Mouse (Mus musculus) left cerebral cortex, adult 18-20 months (tissue): Measurements from ENCODE around the gene Rpap2. TPM values are rescaled to one million over a fixed set of nuclear protein-coding genes. Genes with fewer than 3 reads are reported as not detected.

Source experiments
- DNase-seq, 2 experiments: peaks; one replicate each; pipeline ENCODE4 v3.0.0; 2021 to 2022; ENCODE audit warnings: low spot score in 2 of 2, mixed read lengths in 1 of 2
- total RNA-seq, 2 experiments: library from RNA; stranded (reverse); gene quantifications; 2 replicates each; pipeline ENCODE4 v1.2.3; 2021

Gene Rpap2
- total RNA-seq, 2 experiments from 2014 or later: 22.2 to 22.3 TPM

DNA sequence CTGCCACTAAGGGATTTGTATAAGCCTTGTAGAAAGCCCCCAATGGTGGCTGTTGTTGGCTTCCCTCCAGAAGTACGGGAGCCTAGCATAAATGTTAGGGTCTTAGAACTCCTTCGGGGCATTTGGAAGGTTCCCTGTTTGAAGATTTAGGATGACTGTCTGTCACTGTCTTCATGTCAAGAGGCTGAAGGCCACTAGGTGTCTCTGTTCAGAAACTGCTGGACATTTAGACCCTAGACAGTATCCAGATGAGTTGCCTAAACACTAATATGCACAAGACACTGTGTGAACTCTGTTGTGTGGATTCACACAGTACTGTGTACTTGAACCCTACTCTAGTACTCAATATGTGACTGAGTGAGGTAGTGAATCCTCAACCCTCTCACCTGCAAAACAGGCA is 87.2 kb downstream of the Rpap2 start:
- DNase-seq: no peak

DNA sequence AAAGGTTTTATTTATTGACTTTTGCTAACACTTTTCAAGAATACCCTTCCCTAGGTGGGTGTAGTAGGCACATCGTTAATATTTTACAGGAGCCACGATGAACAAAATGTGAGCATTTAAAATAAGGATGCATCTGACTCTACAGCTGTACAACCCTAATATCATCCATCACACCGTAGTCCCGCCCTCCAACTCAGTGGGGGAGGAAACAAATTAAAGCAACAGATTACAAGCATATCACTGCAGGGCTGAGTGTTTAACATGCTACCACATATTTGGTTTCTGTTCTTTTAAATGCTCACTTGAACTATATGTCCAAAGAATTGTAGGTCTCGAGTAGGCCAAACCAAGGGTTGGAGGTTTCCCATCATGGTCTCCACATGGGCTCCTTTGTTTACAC is 90.0 kb downstream of the Rpap2 start:
- DNase-seq: no peak

DNA sequence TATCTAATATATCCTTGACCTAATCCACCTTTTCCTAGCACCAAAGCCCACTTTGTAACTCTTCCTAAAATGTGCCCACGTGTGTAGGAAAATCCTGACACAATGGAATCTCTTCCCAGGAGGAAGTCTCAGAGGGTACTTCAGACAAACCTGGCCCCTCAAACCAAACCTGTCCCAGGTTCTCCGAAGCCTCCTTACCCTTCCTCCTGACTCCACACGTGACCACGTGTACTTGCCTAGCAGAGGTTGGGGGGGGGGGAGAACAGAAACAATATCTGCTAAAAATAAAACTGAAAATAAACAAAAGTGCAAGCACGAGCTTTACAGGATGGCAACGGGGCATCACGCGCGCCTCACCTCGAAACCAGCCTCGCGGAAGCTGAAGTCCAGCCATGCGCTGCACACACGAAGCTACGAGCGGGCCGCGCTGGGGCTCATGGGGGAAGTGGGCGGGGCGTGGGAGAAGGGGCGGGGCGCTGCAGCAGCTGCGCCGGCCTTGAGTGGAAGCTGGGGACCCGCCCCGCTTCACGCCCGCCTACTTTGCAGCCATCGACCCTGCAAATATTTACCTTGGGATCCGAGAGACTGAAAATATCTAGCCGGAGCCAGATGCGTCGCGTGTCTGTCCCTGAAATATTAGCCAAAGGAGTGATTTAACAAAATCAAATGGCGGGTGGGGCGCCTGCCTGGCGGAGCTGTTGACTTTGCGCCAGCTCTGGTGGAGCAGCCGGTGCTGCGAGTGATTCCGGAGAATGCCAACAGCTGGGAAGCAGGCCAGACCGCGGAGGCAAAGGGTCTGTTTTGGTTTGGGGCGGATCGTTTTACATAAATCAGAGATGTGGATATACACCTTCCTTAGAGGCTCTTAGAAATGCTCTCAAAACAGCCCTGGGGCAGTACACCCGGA is 90.7 kb downstream of the Rpap2 start:
- DNase-seq: peak; percentile 48 to 63

DNA sequence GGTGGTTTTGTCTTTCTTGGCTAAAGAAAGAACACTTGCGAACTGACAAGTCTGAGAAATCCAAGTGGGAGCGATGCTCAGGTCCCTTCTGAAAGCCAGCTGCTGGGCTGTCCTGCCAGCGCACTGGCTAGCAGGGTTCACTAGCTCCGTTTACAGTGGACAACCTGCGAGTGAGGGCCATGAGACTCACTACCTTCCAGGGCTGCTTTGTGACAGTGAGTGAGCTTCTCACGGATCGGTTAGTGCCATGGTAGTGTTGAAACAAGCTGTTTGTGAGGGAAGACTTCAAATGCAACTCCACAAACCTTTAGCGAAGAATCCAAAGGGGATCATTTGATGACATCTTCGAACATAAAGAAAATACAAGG is 91.3 kb downstream of the Rpap2 start:
- DNase-seq: peak in 1 of 2 experiments; percentile 4

DNA sequence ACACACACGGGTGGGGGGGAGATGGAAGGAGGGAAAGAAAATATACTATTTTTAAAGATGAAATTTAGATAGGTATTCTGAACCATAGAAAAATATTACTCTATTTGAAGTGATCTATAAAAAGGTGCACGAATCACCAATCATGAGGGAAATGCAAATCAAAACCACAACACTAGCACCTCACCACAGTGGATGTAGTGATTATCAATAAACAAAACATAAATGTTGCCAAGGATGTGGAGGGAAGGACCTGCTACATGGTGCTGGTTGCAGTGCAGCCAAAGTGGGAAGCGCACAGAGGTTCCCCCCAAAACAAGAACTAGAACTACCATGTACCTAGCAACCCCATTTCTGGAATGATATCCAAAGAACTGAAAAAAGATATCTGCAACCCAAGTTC is 97.8 kb downstream of the Rpap2 start:
- no peak for DNase-seq

DNA sequence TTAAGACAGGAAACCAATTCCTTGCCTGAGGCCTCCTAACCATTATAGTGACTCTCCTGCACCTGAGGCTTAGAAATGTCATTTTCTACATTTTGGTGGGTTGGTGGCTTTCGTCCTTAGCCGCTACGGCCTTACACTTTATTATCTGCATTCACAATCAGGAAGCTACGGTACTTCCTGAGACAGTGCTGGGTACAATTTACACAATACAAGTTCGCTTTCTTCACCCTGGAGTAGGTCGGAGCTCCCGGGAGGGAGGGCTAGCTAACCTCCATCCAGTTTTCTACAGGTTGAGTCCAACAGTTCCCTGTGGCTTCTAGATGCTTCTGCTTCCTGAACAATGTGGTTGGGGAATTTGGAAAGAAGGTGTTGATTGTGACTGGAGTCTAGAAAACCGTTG is 101.7 kb downstream of the Rpap2 start:
- DNase-seq: no peak

DNA sequence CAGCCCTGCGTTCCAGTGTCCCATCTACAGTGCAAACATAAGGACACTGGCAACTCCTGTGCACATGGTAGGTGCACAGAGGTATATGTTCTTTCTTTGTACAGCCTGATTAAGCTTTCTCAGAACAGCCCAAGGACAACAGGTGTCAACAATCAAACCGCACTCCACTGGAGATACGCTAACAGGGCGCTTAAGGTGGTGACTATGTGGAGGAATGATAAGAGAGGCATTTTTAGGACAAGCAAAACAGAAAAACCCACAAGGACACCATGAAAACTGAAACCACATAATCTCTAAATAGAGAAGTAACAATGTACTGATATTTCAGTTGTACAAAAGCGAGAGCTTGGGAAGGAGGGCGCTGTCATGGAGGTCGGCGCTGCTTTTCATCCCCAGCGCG is 103.7 kb downstream of the Rpap2 start:
- no peak for DNase-seq

DNA sequence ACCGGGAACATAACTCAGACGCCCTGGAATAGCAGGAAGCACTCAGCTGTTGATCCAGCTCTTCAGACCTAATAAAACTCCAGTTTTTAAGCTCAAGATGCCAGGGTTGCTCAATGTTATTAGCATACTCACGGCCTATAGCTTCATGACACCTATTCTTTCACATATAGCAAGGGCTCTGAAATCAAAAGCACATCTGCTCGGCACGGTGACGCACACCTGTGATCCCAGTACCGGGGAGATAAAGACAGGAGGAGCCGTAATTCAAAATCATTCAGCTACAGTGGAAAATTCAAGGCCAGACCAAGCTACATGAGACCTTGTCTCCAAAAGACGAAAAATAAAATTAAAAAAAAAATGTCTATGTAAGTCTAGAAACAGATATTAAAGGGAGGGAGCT is 104.5 kb downstream of the Rpap2 start:
- no peak for DNase-seq

DNA sequence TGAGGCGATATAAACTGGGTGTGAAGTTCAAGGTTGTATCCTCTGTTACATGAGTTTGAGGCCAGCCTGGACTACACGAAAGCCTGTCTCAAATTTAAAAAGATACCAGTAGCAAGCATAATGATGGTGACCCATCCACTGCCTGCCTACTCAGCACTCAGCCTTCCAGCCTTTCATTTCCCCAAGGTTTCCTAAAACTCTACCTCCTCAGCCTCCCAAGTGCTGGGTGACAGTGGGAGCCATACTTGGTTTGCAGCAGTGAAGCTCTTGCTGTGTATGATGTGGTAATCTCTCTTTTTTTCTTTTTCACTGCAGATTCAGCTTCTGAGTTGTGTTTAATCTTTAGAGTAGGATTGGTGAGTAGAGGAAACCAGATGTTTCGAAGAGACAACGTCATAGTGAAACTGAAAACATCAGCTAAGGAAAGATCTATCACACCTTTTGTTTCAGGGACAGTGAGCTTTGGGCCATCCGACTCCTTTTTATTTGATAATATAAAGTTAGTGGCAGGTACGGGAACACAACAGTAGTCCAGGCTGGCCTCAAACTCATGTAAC is 106.1 kb downstream of the Rpap2 start:
- no peak for DNase-seq

DNA sequence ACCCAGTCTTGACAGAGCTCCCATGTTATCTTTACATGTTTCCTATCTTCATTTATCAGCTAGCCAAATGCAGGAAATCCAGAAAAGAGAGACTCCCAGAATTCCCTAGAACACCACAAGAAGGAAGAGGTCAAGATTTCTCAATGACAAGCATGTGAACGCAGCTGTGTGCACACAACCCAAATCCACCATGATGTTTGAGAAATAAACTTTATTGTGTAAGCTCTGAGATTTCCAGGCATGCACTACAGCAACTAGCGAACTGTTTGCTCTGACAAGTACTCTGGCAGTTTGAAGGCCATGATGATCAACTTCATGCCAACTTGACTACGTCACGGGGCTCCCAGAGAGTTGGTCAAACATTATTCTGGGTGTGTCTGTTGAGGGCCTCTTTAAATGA is 108.6 kb downstream of the Rpap2 start:
- DNase-seq: no peak

DNA sequence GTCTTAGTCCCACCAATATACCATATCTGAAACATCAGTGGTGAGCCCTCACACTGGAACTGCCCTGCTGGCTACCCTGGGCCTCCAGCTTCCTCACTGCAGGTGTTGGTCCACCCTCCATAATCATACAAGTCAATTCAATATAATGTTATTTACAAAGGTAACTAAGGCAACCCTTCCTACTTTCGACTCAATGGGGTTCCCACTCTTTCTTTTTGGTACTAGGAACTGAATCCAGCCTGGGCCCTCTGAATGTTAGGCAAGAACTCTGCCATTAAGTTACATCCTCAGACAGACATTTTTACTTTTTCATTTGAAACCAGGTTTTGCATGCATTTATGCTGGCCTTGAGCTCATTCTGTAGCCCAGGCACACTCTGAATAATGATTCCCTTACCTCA is 109.1 kb downstream of the Rpap2 start:
- no peak for DNase-seq

DNA sequence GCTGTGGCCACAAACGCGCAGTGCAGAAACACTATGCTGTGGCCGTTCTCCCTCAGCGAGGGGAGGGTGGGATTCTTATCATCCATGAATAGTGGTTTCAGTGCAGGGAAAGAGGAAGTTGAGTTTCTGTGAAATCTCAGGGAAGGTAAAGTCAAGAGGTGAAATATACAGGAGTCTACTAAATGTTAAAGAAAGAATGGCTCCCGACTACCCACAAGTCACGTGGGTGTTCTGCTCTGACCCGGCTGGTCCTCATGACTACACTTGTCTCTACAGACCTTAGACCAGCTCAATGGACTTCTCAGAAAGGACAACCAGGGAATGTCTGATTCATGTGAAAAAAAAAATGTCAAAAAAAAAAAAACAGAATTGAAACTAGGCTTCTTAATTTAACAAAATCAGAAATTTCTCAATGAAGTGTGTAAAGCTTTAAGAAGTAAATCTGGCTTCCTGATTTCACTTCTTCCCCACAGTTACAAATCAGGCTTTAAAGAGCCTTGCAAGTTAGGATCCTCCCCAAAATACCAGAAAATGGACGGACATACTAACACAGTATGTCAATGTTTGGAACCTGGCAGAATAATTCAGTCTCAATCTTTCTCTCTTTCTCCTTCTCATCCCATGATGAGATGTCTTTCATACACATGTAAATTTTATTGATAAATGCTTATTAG is 111.1 kb downstream of the Rpap2 start:
- DNase-seq: no peak

Other genes with a start within 250 kb of the Rpap2 start
- 10 to 100 TPM; 81.1 to 96.0 TPM for gene Ephx4, start 194.6 kb upstream of the Rpap2 start, total RNA-seq
- gene Lpcat2b, start 165.8 kb upstream of the Rpap2 start, total RNA-seq: under 1 TPM; 0.37 to 0.42 TPM
- gene Btbd8, start 159.4 kb upstream of the Rpap2 start, total RNA-seq: 100 to 1,000 TPM; 175 to 179 TPM
- under 1 TPM; 0.14 to 0.35 TPM for gene Gm42669, start 89.8 kb upstream of the Rpap2 start, total RNA-seq
- under 1 TPM; 0.53 to 0.66 TPM for gene 1700028K03Rik, start 62.7 kb upstream of the Rpap2 start, total RNA-seq
- gene Glmn, start 515 bp downstream of the Rpap2 start, total RNA-seq: 10 to 100 TPM; 18.2 to 19.6 TPM
- not detected for gene Gfi1, start 128.7 kb downstream of the Rpap2 start, total RNA-seq
- gene Ube2d2b, start 232.7 kb downstream of the Rpap2 start, total RNA-seq: not detected